Mouse (Mus musculus) mouse trophoblast stem cell (cell line): ENCODE results near the gene Sel1l3.

Source experiments
- in situ Hi-C, 2 experiments: fragments of 300-500 bp; cut with MseI, MboI; formaldehyde crosslinking; loops; 2 replicates in 1 of 2; 3 replicates in 1 of 2; pipeline ENCODE4 v1.15.1; 2025

Sel1l3 gene

DNA sequence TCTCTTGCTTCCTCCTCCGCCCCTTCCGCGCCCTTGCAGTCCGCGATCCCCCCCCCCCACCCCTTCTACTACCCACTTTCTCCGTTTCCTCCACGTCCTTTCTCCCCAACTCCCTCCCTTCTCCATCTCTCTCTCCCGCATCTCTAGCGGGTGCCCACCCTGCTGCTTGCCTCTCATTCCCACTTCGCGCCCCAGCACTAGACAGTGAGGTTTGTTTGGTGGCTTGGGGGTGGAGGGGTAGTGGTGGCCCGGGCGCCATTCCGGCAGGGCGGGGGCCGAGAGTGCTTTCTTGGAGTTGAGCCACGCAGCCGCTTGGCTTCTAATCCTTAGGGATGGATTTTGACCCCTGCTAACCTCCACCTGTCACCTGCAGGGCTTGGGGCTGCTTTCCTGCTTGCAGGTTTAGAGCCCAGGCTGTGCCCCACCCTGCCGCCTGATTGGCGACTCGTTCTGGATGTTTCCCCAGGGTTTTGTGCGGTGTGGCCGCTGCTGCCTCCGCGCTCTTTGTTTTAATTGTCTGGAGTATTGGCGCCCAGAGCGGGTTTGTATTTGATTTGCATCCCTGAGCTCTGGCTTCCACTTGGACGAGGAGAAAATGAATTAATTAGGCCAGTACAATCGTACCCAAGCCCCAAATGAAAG lies at the start of gene Sel1l3:
Gene Sel1l3, minus strand, starts transcription at position 217 of the 642 bp plus-strand sequence.
- in situ Hi-C loops: no loop called here

DNA sequence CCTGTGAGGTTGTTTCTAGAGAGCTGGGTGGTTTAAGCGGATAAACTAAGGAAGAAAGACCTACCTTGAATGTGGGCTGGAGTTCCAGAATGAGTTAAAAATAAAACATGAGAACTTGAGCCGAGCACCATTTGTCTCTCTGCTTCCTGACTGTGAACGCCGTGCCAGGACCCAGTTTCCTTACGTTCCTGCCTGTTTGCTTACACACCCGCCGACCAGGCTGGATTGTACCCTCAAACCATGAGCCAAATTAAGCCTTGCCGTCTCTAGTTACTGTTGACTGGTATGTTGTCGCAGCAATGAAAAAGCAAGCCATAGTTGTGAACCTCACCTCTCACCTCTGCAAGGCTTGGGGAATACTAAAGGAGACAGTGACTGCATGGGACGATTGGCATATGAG lies 48.3 kb upstream of the Sel1l3 start:
- in situ Hi-C loops: no loop called here

DNA sequence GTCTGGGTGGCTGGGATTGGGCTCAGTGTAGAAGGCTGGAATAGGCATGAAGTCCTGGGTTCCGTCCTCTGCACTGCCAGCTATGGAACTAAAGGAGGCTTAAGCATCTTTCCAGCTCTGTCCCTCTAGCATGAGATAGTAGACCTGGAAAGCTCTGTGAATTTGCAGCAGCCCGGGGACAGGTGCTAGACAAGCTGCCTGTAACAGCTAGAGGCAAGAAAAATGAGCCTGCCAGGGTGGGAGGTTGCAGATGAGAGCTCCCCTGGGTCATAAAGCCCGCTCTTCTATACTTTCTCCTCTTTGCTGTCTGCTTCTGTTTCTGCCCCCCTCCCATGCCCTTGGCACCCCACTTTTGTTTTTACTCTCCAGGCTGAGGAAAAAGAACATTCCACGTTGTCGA lies 46.2 kb upstream of the Sel1l3 start:
- in situ Hi-C loops: no loop called here

- in situ Hi-C loops: no loop called here
These were observed 44.5 kb upstream of the Sel1l3 start for GRCm38 (mm10) chr5:53258038-53258786.

DNA sequence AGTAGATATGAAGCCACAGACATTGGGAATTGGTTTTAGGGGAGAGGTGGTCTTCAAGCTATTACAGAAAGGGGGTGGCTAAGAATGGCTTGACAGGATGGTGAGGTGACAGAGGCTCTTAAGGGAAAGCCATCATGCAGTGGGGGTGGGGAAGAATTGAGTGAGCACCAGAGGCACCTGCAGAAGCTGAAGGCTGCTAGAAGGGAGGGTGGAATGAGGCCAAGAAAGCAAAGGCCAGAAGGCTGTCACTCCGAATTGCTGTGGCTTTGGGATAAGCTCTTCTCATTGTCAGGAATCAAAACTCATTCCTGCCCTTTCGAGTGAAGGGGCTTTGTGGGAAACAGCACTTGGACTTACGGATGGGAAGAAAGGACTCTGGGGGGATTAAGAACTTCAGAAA lies 41.1 kb upstream of the Sel1l3 start:
- in situ Hi-C loops: no loop called here

- in situ Hi-C loops: no loop called here
These were observed 40.4 kb upstream of the Sel1l3 start for GRCm38 (mm10) chr5:53254154-53254553.

- in situ Hi-C loops: no loop called here
These were observed 35.8 kb upstream of the Sel1l3 start for GRCm38 (mm10) chr5:53249431-53250061.

DNA sequence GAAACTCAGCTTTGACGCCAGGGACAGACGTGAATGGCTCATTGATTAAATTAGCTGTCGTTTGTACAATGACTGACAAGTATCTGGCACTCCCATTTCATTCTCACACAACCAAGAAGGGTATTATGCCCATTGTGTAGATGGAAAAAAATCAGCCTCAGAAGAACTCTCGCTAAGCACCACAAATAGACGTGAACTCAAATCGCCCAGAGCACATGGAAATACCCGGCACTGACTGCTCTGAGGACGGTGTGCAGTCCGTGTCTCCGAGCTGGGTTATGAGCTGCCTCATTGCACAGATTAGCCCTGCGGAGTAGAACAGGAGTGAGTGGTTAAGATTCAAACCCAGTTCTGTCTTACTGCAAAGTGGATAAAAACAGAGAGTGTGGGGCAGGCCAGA lies 34.8 kb upstream of the Sel1l3 start:
- in situ Hi-C loops: no loop called here

DNA sequence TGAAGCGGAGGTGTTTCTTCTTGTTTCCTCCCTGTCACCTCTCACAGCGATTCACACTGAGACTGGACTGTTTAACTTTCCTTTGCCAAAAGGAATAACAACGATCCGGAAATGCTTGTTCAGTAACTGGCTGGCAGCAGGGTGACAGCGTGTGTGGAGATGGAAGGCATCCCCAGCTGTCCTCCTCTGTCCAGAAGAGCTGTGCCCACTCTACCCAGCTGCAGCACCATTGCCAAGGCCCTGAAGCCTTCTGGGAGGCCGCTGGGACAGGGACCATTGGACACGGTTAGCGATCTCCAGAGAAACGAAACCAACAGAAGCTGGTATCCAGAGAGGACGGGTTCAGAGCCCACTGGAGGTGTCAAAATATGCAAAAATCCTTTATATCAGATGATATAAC lies 30.2 kb upstream of the Sel1l3 start:
- in situ Hi-C loops: no loop called here

- in situ Hi-C loops: no loop called here
These were observed 29.3 kb upstream of the Sel1l3 start for GRCm38 (mm10) chr5:53242865-53243499.

DNA sequence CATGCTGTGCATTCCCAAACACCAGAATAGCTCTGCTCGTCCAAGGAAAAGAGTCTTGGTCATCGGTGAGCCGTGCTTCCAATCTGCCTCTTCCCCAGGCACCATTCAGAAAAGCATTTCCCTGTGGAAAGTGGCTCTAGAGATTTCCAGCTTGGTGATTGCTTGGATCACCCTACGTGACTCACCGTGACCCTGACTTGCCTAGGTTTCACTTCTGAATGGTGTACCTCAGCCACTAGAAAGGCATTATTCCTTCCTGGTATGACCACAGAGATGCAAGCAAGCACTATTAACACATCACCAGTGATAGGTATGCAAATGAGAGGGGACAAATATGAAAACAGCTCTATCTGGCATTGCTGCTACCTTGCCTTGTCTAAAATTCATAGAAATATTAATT lies 28.2 kb upstream of the Sel1l3 start:
- in situ Hi-C loops: no loop called here

- in situ Hi-C loops: no loop called here
These were observed 27.4 kb upstream of the Sel1l3 start for GRCm38 (mm10) chr5:53241109-53241508.

DNA sequence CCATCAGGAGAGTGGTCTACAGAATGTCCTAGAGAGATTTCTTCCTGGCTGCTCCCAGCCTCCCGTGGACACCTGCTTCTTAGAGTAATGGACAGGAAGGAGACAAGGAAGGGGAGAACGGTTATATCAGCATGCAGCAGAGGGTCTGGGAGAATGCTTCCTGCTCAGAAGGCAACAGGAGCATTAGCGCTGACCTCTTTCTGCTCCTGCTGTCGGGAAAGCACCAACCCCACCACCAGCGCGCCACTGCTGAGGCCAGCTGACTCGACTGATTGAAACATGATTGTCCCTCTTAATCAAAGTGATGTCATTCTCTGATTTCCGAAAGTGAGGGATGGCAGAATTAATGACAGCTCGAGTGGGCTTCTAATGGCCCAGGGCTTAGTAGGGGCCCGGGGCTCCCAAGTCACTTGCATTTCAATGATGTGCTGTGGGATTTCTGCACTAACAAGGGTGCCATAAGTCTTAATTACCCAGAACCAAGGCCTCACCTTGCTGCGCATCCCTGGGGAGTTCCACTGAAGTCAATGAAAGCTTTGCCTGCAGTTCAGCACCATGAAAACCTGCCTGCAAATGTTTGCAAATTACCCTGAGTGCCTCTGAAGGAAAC lies 26.2 kb upstream of the Sel1l3 start:
- in situ Hi-C loops: no loop called here

DNA sequence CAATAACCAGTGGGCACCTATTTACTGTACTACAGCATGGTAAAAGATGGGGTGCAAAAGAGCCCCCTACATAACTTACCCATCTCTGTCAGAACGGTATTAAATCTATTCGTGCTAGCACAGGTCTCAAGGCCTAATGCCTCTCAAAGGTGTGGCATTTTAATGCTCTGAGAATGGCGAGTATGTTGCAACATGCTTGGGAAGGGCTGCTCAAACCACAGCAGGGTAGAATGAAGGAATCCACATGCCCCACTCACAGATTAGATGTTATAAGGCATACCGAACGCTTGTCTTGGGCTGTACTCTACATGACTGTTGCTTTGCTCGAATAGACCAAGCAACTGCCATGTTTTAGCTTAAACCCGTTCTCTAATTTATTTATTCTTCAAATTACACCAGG lies 25.5 kb upstream of the Sel1l3 start:
- in situ Hi-C loops: no loop called here

- in situ Hi-C loops: no loop called here
These were observed 25.0 kb upstream of the Sel1l3 start for GRCm38 (mm10) chr5:53238761-53239160.

DNA sequence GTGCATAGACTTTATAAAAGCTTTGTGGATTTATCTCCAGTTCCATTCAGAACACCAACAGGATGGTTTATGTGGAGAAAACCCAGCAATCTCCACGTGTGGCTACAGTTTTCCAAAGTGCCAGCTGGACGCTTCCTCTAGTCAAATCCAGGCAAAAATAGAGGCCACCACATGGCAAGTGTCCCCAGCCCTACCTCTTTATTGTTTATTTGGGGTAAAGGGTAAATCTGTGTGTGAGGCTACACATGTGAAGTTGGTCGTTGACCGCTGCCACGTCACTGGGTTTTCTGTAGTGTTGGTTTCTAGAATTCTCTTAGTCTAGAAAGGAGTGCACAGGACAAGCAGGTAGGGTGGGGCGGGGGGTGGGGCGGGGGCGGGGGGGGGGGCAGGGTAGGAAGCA lies 23.0 kb upstream of the Sel1l3 start:
- in situ Hi-C loops: no loop called here

GRCm38 (mm10) chr5:53236136-53236535 lies 22.4 kb upstream of the Sel1l3 start:
- in situ Hi-C loops: no loop called here

DNA sequence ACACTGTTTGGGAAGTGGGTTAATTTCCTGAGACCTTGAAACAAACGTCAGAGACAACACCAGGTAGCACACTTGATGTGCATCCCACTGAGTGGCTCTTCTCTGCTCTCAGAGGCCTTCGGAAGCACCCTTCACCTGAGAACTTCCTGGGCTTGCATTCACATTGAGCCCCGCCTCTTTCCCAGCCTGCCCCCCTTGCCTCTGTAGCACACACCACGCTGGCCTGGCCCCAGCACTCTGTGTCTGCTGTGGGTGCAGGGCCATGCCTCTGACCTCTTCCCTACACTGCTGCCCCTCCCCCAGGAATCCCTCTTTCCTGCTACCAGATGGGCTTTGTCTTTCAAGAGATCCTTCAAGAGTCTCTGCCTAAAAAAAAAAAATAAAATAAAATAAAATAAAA lies 21.8 kb upstream of the Sel1l3 start:
- in situ Hi-C loops: no loop called here

DNA sequence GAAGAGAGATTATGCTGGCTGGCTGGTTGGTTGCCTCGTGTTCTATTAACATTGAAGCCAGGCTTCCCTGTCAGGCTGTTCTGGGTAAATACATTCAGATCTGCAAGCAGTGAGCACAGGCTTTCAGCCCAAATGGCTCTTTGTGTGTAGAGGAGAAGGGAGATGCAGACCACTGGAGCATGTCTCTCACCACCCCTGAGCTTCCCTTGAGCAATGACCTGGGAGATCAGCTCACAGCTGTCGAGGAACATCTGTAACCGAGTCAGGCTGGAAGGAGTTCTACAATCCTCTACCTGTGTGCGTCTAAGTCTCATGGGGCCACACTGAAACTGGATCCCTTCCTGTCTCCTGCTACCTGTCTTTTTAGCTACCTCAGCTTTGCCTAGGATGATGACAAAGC lies 16.8 kb upstream of the Sel1l3 start:
- in situ Hi-C loops: no loop called here

GRCm38 (mm10) chr5:53225434-53225833 lies 11.7 kb upstream of the Sel1l3 start:
- in situ Hi-C loops: no loop called here

GRCm38 (mm10) chr5:53214801-53215200 lies 1.1 kb upstream of the Sel1l3 start:
- in situ Hi-C loops: no loop called here

DNA sequence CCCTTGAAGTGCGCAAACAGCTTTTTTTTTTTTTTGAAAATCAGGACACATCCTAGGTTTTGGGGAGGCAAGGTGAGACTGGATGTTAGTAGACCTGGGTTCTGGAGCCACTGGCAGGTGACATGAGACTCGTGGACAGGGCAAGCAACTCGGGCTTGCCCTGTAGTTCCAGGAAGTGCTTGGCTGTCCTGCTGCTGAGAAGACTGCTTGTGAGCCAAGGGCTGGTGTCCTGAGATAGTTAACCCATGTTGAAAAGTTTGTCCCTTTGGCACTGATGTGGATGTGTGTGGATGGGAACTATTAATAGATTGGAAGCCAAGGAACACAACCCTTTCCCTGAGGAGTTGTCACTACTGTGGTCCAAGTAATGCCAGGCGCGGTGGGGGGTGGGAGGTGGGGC lies 635 bp upstream of the Sel1l3 start:
- in situ Hi-C loops: no loop called here
